Mouse (Mus musculus) cortical plate, adult 2 months (tissue): ENCODE data around the gene C5ar1.

Experiments used
- CTCF ChIP-seq: fragments of 200-500 bp; IDR thresholded peaks from 2 replicates; pipeline ENCODE4 v1.5.1; 2011; ENCODE audit warnings: mild to moderate bottlenecking, control low read depth, low read length; ENCODE audit not compliant: insufficient read depth; ENCODE audit errors: extremely low read depth
- POLR2A ChIP-seq: fragments of 200-500 bp; IDR thresholded peaks from 2 replicates; pipeline ENCODE4 v1.6.1; 2011; ENCODE audit warnings: mild to moderate bottlenecking, low read length, control low read depth; ENCODE audit not compliant: insufficient read depth; ENCODE audit errors: extremely low read depth

DNA sequence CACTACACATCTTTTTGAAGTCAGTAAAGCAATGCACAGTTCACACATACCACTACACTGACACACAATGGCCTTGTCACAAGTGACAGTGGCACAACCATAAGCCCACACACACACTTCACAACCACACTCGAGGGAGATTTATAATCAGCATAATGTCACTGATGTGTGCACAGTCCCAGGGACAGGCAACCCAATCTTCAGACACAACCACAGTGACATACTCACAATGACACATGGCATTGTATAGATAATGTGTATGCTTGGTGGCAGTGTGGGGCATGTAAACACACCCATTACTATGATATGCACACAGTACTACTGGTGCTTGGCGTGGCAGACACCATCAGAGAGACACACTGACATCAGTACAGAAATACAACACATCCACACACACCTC lies 36.8 kb upstream of the C5ar1 start:
- TF ChIP-seq CTCF (no peak), POLR2A (no peak)
